Mouse (Mus musculus): Measurements from ENCODE around the gene Mettl7b. TPM values are rescaled to one million over a fixed set of nuclear protein-coding genes. Genes with fewer than 3 reads are reported as not detected.

The Mettl7b gene
- total and polyA plus RNA-seq, 3 experiments: 0.18 TPM; not detected in 2

GRCm38 (mm10) chr10:128912791-128913190 lies 48.0 kb downstream of the Mettl7b start:
- Histone ChIP-seq H3K9ac (ENCODE audit: low read depth, low read length) (no peak overlapping the region), H3K36me3 (ENCODE audit: control insufficient read depth, insufficient read depth, low read length) (no peaks in the 10 kb centered on the region), H3K4me1 (ENCODE audit: control insufficient read depth, insufficient read depth, low read length) (peaks cover 1% of the 10 kb centered on the region; the same call in 1 of the 2 replicates), H3K79me2 (replicated peaks; ENCODE audit: control insufficient read depth, insufficient read depth, low read length) (no peaks in the 10 kb centered on the region), H3K4me3 (no peak overlapping the region), H3K27ac (no peak overlapping the region), H3K27me3 (ENCODE audit: control insufficient read depth, insufficient read depth, low read length) (no peaks in the 10 kb centered on the region)
- no peak for DNase-seq
- TF ChIP-seq POLR2A (IDR thresholded peaks at IDR 0.05; ENCODE audit: insufficient read depth, low read depth, low read length): no peak
- no peak for TF ChIP-seq EP300 (IDR thresholded peaks at IDR 0.05; ENCODE audit: insufficient read depth, low read depth, low read length)
- TF ChIP-seq CTCF (IDR thresholded peaks at IDR 0.05): no peak
- WGBS: 69% methylated on average over 4 of the region's 4 CpGs
- intact Hi-C loops (cut with DNase I): no loop called here

- DNase-seq: no peak
- H3K79me2 ChIP-seq (replicated peaks; ENCODE audit: control insufficient read depth, insufficient read depth, low read length): no peaks in the 10 kb centered on the region
- no peak overlapping the region for H3K9ac ChIP-seq (ENCODE audit: low read depth, low read length)
- H3K27ac ChIP-seq: no peak overlapping the region
- H3K4me3 ChIP-seq: no peak overlapping the region
- intact Hi-C loops (cut with DNase I): no loop called here
- 87% methylated on average over 4 of the region's 4 CpGs for WGBS
- no peak for TF ChIP-seq CTCF (IDR thresholded peaks at IDR 0.05)
- no peak for TF ChIP-seq EP300 (IDR thresholded peaks at IDR 0.05; ENCODE audit: insufficient read depth, low read depth, low read length)
- no peak for TF ChIP-seq POLR2A (IDR thresholded peaks at IDR 0.05; ENCODE audit: insufficient read depth, low read depth, low read length)
- H3K27me3 ChIP-seq (ENCODE audit: control insufficient read depth, insufficient read depth, low read length): no peaks in the 10 kb centered on the region
- no peaks in the 10 kb centered on the region for H3K36me3 ChIP-seq (ENCODE audit: control insufficient read depth, insufficient read depth, low read length)
- H3K4me1 ChIP-seq (ENCODE audit: control insufficient read depth, insufficient read depth, low read length): peaks cover 1% of the 10 kb centered on the region; the same call in 1 of the 2 replicates
Observed at GRCm38 (mm10) chr10:128912268-128912667, 48.5 kb downstream of the Mettl7b start.

- H3K79me2 ChIP-seq (replicated peaks; ENCODE audit: control insufficient read depth, insufficient read depth, low read length): no peaks in the 10 kb centered on the region
- no peak overlapping the region for H3K4me3 ChIP-seq
- TF ChIP-seq EP300 (IDR thresholded peaks at IDR 0.05; ENCODE audit: insufficient read depth, low read depth, low read length): no peak
- no peak for TF ChIP-seq POLR2A (IDR thresholded peaks at IDR 0.05; ENCODE audit: insufficient read depth, low read depth, low read length)
- TF ChIP-seq CTCF (IDR thresholded peaks at IDR 0.05): no peak
- H3K9ac ChIP-seq (ENCODE audit: low read depth, low read length): no peak overlapping the region
- no peak overlapping the region; the same call in 1 of the 2 replicates for H3K27ac ChIP-seq
- H3K4me1 ChIP-seq (ENCODE audit: control insufficient read depth, insufficient read depth, low read length): peaks cover 1% of the 10 kb centered on the region; the same call in 1 of the 2 replicates
- intact Hi-C loops (cut with DNase I): no loop called here
- DNase-seq: peak in 1 of 2 experiments; percentile 25
- no peaks in the 10 kb centered on the region for H3K27me3 ChIP-seq (ENCODE audit: control insufficient read depth, insufficient read depth, low read length)
- WGBS: 67% methylated on average over 6 of the region's 6 CpGs
- H3K36me3 ChIP-seq (ENCODE audit: control insufficient read depth, insufficient read depth, low read length): no peaks in the 10 kb centered on the region
Observed at GRCm38 (mm10) chr10:128911430-128911829, 49.4 kb downstream of the Mettl7b start.

GRCm38 (mm10) chr10:128910066-128910841 lies 50.5 kb downstream of the Mettl7b start:
- intact Hi-C loops (cut with DNase I): no loop called here
- peak overlapping the region; percentile 95 for H3K4me3 ChIP-seq
- peak; percentile 68 to 69 for DNase-seq

GRCm38 (mm10) chr10:128909567-128910028 lies 51.2 kb downstream of the Mettl7b start:
- H3K36me3 ChIP-seq (ENCODE audit: control insufficient read depth, insufficient read depth, low read length): no peaks in the 10 kb centered on the region
- peak overlapping the region; percentile 95 for H3K9ac ChIP-seq (ENCODE audit: low read depth, low read length)
- DNase-seq: peak; percentile 88 to 90
- intact Hi-C loops (cut with DNase I): no loop called here
- peak overlapping the region; percentile 95 for H3K4me3 ChIP-seq
- peaks cover 1% of the 10 kb centered on the region; the same call in 1 of the 2 replicates for H3K4me1 ChIP-seq (ENCODE audit: control insufficient read depth, insufficient read depth, low read length)
- under 1% methylated on average over 36 of the region's 41 CpGs for WGBS
- H3K27ac ChIP-seq: peak overlapping the region; percentile 96
- no peaks in the 10 kb centered on the region for H3K79me2 ChIP-seq (replicated peaks; ENCODE audit: control insufficient read depth, insufficient read depth, low read length)
- no peak for TF ChIP-seq CTCF (IDR thresholded peaks at IDR 0.05)
- TF ChIP-seq POLR2A (IDR thresholded peaks at IDR 0.05; ENCODE audit: insufficient read depth, low read depth, low read length): peak; percentile 17; the same call in 1 of the 2 replicates
- no peak for TF ChIP-seq EP300 (IDR thresholded peaks at IDR 0.05; ENCODE audit: insufficient read depth, low read depth, low read length)
- no peaks in the 10 kb centered on the region for H3K27me3 ChIP-seq (ENCODE audit: control insufficient read depth, insufficient read depth, low read length)

More at GRCm38 (mm10) chr10:128910066-128910841, 50.5 kb downstream of the Mettl7b start:
- Histone ChIP-seq H3K79me2 (replicated peaks; ENCODE audit: control insufficient read depth, insufficient read depth, low read length) (no peaks in the 10 kb centered on the region), H3K27ac (peak overlapping the region; percentile 96), H3K9ac (ENCODE audit: low read depth, low read length) (peak overlapping the region; percentile 95), H3K4me1 (ENCODE audit: control insufficient read depth, insufficient read depth, low read length) (peaks cover 1% of the 10 kb centered on the region; the same call in 1 of the 2 replicates), H3K36me3 (ENCODE audit: control insufficient read depth, insufficient read depth, low read length) (no peaks in the 10 kb centered on the region), H3K27me3 (ENCODE audit: control insufficient read depth, insufficient read depth, low read length) (no peaks in the 10 kb centered on the region)
- 3% methylated on average over 64 of the region's 66 CpGs for WGBS
- TF ChIP-seq POLR2A (IDR thresholded peaks at IDR 0.05; ENCODE audit: insufficient read depth, low read depth, low read length) (no peak), EP300 (IDR thresholded peaks at IDR 0.05; ENCODE audit: insufficient read depth, low read depth, low read length) (no peak), CTCF (IDR thresholded peaks at IDR 0.05) (no peak)
